Mouse (Mus musculus) heart, embryonic 16.5 days (tissue): ENCODE data around the gene Cers6. TPM values are rescaled to one million over a fixed set of nuclear protein-coding genes. Genes with fewer than 3 reads are reported as not detected.

Experiments
- ATAC-seq: fragments of 200-750 bp; cut with Nextera tagmentation; replicated peaks from 2 replicates; pipeline ENCODE4 v1.8.0; 2017; ENCODE audit warnings: moderate number of reproducible peaks; ENCODE audit not compliant: insufficient read depth, low FRiP score; ENCODE audit errors: extremely low read depth
- H3K27ac ChIP-seq: fragments of 300-500 bp; sonication (generic); 2 replicates; pipeline ENCODE4 v1.5.1; 2014; ENCODE audit warnings: mild to moderate bottlenecking, low read length, control low read depth, moderate library complexity
- H3K27me3 ChIP-seq: fragments of 300-500 bp; sonication (generic); 2 replicates; pipeline ENCODE4 v1.6.1; 2014; ENCODE audit warnings: low read length, mixed read lengths; ENCODE audit not compliant: control insufficient read depth, insufficient read depth
- H3K36me3 ChIP-seq: fragments of 300-500 bp; sonication (generic); 2 replicates; pipeline ENCODE4 v1.6.1; 2014; ENCODE audit not compliant: control insufficient read depth, insufficient read depth
- H3K4me1 ChIP-seq: fragments of 300-500 bp; sonication (generic); 2 replicates; pipeline ENCODE4 v1.6.1; 2014; ENCODE audit warnings: low read length, mixed read lengths; ENCODE audit not compliant: control insufficient read depth, insufficient read depth
- H3K4me2 ChIP-seq: fragments of 300-500 bp; sonication (generic); 2 replicates; pipeline ENCODE4 v1.6.1; 2014; ENCODE audit warnings: low read depth, mild to moderate bottlenecking, control low read depth, low read length
- H3K4me3 ChIP-seq: fragments of 300-500 bp; sonication (generic); 2 replicates; pipeline ENCODE4 v1.5.1; 2014; ENCODE audit warnings: mild to moderate bottlenecking, control low read depth, low read length
- H3K9ac ChIP-seq: fragments of 300-500 bp; sonication (generic); 2 replicates; pipeline ENCODE4 v1.6.1; 2014; ENCODE audit warnings: low read length, control low read depth
- H3K9me3 ChIP-seq: fragments of 300-500 bp; sonication (generic); replicated peaks from 2 replicates; pipeline ENCODE4 v1.6.1; 2016; ENCODE audit warnings: low read length; ENCODE audit not compliant: control insufficient read depth
- whole genome bisulfite sequencing: fragments of 180-500 bp; shearing (Covaris S2); extraction: QIAGEN DNeasy Blood & Tissue Kit; methylation state at CpG from one replicate; pipeline ENCODE4 v1.1.7; 2014; 5-methylcytosine and 5-hydroxymethylcytosine counted together
- polyA plus RNA-seq: library from polyadenylated mRNA; unstranded; fragments of >200 nt; fragmentation: Nextera tagmentation; extraction: Ambion mirVana; gene quantifications from 2 replicates; pipeline ENCODE4 v1.2.1, GENCODE M21; 2015

Cers6 gene
- polyA plus RNA-seq, 1 experiment from 2014 or later = 22.3 TPM

DNA sequence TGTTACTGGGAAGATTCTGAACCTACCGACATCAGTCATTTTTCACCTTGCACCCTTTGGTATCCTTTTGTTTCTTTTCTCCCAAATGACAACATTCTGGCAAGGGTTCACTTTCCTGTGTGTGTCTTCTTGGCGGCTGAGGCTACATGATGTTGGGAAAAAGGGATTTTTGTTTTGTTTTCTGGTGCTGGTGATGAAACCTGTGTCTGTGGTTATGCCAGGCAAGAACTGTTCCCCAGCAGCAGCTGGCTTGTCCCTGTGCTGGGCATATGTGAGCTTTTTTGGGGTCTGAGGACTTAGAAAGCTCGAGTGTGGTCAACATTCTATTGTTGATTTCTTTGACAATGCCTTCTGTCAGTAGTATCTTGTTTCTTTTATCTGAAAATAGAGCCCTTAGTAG is 45.7 kb downstream of the Cers6 start:
- H3K36me3 ChIP-seq = no peaks in the 10 kb centered on the region
- no peak for ATAC-seq
- no peak overlapping the region for H3K4me3 ChIP-seq
- H3K27ac ChIP-seq = no peak overlapping the region
- peaks cover 20% of the 10 kb centered on the region for H3K4me1 ChIP-seq
- no peaks in the 10 kb centered on the region for H3K27me3 ChIP-seq
- no peak overlapping the region for H3K4me2 ChIP-seq
- no peak overlapping the region for H3K9ac ChIP-seq
- H3K9me3 ChIP-seq = no peaks in the 10 kb centered on the region
- WGBS = 77% methylated on average over 3 of the region's 3 CpGs

- no peaks in the 10 kb centered on the region for H3K36me3 ChIP-seq
- H3K27me3 ChIP-seq = no peaks in the 10 kb centered on the region
- peak overlapping the region; percentile 60 for H3K4me2 ChIP-seq
- peak overlapping the region; percentile 64 for H3K27ac ChIP-seq
- peaks cover 20% of the 10 kb centered on the region for H3K4me1 ChIP-seq
- ATAC-seq = peak; percentile 79
- H3K4me3 ChIP-seq = peak overlapping the region; percentile 34
- H3K9ac ChIP-seq = peak overlapping the region; percentile 35; the same call in 1 of the 2 replicates
- 0 out of 2 replicates have a peak, but pooled peaks cover 2% of the 10 kb centered on the region for H3K9me3 ChIP-seq
- 29% methylated on average over 11 of the region's 11 CpGs for WGBS
These were observed 46.7 kb downstream of the Cers6 start for GRCm38 (mm10) chr2:68907721-68908463.

GRCm38 (mm10) chr2:68910727-68911126 is 49.5 kb downstream of the Cers6 start:
- H3K4me2 ChIP-seq = no peak overlapping the region
- H3K9me3 ChIP-seq = 0 out of 2 replicates have a peak, but pooled peaks cover 3% of the 10 kb centered on the region
- H3K4me3 ChIP-seq = no peak overlapping the region
- no peak overlapping the region for H3K9ac ChIP-seq
- H3K36me3 ChIP-seq = no peaks in the 10 kb centered on the region
- H3K27ac ChIP-seq = no peak overlapping the region
- no peaks in the 10 kb centered on the region for H3K27me3 ChIP-seq
- 73% methylated on average over 7 of the region's 7 CpGs for WGBS
- no peak for ATAC-seq
- H3K4me1 ChIP-seq = peaks cover 22% of the 10 kb centered on the region

GRCm38 (mm10) chr2:68911587-68912483 is 50.6 kb downstream of the Cers6 start:
- ATAC-seq = no peak
- Histone ChIP-seq H3K27me3 (no peaks in the 10 kb centered on the region), H3K4me3 (no peak overlapping the region)

DNA sequence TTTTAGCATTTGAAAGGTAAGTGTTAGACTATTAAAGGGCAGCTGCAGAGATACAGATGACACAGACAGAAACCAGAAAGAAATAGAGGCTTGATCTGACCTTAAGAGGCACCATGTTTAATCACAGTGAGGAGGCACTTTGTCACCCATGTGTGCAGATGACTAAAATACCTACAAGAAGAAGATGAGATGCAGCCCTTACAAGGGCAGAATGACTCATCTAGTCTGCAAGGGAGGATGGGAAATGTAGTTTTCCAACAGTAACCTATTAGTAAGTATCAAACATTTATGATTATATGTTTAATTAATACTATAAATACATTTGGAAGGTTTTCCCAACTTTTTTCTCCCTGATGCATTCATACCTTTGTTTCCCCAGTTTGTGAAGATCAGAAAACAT is 54.5 kb downstream of the Cers6 start:
- Histone ChIP-seq H3K9ac (no peak overlapping the region), H3K4me1 (peaks cover 11% of the 10 kb centered on the region; the same call in 1 of the 2 replicates), H3K27me3 (no peaks in the 10 kb centered on the region), H3K4me3 (no peak overlapping the region), H3K4me2 (no peak overlapping the region), H3K36me3 (no peaks in the 10 kb centered on the region), H3K9me3 (0 out of 2 replicates have a peak, but pooled peaks cover 3% of the 10 kb centered on the region), H3K27ac (no peak overlapping the region)
- no peak for ATAC-seq

More at GRCm38 (mm10) chr2:68911587-68912483, 50.6 kb downstream of the Cers6 start:
- H3K4me2 ChIP-seq = no peak overlapping the region
- no peak overlapping the region for H3K27ac ChIP-seq
- H3K9me3 ChIP-seq = 0 out of 2 replicates have a peak, but pooled peaks cover 3% of the 10 kb centered on the region
- peaks cover 22% of the 10 kb centered on the region for H3K4me1 ChIP-seq
- 71% methylated on average over 12 of the region's 12 CpGs for WGBS
- no peaks in the 10 kb centered on the region for H3K36me3 ChIP-seq
- no peak overlapping the region for H3K9ac ChIP-seq

GRCm38 (mm10) chr2:68916299-68916698 is 55.1 kb downstream of the Cers6 start:
- WGBS = 91% methylated on average over 3 of the region's 3 CpGs

GRCm38 (mm10) chr2:68917010-68917409 is 55.8 kb downstream of the Cers6 start:
- Histone ChIP-seq H3K4me1 (0 out of 2 replicates have a peak, but pooled peaks cover 5% of the 10 kb centered on the region), H3K9me3 (0 out of 2 replicates have a peak, but pooled peaks cover 3% of the 10 kb centered on the region), H3K36me3 (no peaks in the 10 kb centered on the region), H3K27ac (no peak overlapping the region), H3K9ac (no peak overlapping the region), H3K4me3 (no peak overlapping the region), H3K4me2 (no peak overlapping the region), H3K27me3 (no peaks in the 10 kb centered on the region)
- no peak for ATAC-seq

More at GRCm38 (mm10) chr2:68916299-68916698, 55.1 kb downstream of the Cers6 start:
- Histone ChIP-seq H3K36me3 (no peaks in the 10 kb centered on the region), H3K4me3 (no peak overlapping the region), H3K9me3 (0 out of 2 replicates have a peak, but pooled peaks cover 3% of the 10 kb centered on the region), H3K4me2 (no peak overlapping the region), H3K9ac (no peak overlapping the region), H3K27ac (no peak overlapping the region), H3K4me1 (peaks cover 9% of the 10 kb centered on the region; the same call in 1 of the 2 replicates), H3K27me3 (no peaks in the 10 kb centered on the region)
- no peak for ATAC-seq

GRCm38 (mm10) chr2:68917524-68917923 is 56.3 kb downstream of the Cers6 start:
- 0 out of 2 replicates have a peak, but pooled peaks cover 5% of the 10 kb centered on the region for H3K4me1 ChIP-seq
- H3K27me3 ChIP-seq = no peaks in the 10 kb centered on the region
- no peak for ATAC-seq
- 0 out of 2 replicates have a peak, but pooled peaks cover 3% of the 10 kb centered on the region for H3K9me3 ChIP-seq
- no peak overlapping the region for H3K4me3 ChIP-seq
- H3K4me2 ChIP-seq = no peak overlapping the region
- no peaks in the 10 kb centered on the region for H3K36me3 ChIP-seq
- H3K9ac ChIP-seq = no peak overlapping the region
- 82% methylated on average over 4 of the region's 4 CpGs for WGBS
- no peak overlapping the region for H3K27ac ChIP-seq
